22 mouse cellular contexts compared by ENCODE assay signal in the genomic region with DNA sequence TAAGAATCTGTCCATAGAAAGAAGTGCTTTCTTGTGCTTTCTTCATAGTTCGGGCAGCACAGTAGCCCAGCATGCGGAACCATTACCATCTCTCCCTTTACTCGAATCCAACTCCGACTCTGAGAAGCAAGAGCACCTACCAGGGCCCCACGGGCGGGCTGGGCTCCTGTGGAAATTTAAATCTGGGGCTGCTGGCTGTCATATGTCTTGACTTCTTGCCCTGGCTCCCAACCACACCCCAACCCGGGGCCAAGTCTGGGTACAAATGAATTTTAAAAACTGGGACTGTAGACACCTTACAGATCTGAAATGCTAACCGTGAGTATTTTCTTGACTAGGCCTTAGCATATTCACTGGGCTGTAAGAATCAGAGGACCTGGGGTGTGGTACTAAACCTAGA. TPM values are rescaled to one million over a fixed set of nuclear protein-coding genes. Genes with fewer than 3 reads are reported as not detected.
A peak's percentile ranks its signal among the peaks of the same experiment; 100 is the strongest.
DNase-seq lines count a peak whose midpoint lies in the region; ATAC-seq lines count a peak whose summit lies in the region.
"Had no signal": no experiment of that assay in that cellular context is flagged by ENCODE, and none has a peak within 500 bp of the region (broad histone marks: within the 10 kb centered on the region; RNA-seq: fewer than 3 reads in every experiment).

No protein-coding gene starts in this region.

- peak overlapping the region; percentile 27; the same call in 1 of the 2 replicates for H3K9ac ChIP-seq in hindbrain, embryonic 12.5 days
- H3K9ac ChIP-seq in hindbrain, embryonic 11.5 days (ENCODE audit: low read depth, low read length): no peak overlapping the region
- no peak overlapping the region for H3K9ac ChIP-seq in midbrain, embryonic 15.5 days
- H3K9ac ChIP-seq: forebrain, embryonic 13.5 days; forebrain, postnatal 0 days; heart, embryonic 15.5 days; hindbrain, embryonic 15.5 days had no signal

- ATAC-seq in hindbrain, embryonic 12.5 days (ENCODE audit: low FRiP score): no peak
- ATAC-seq in hindbrain, embryonic 11.5 days (ENCODE audit: low FRiP score): no peak
- ATAC-seq in midbrain, embryonic 15.5 days (replicated peaks): no peak
- ATAC-seq: CD4-positive, CD25-positive, alpha-beta regulatory T cell, adult 4 months; forebrain, embryonic 13.5 days had no signal

- no peaks in the 10 kb centered on the region for H3K9me3 ChIP-seq in hindbrain, embryonic 12.5 days (replicated peaks)
- no peaks in the 10 kb centered on the region for H3K9me3 ChIP-seq in hindbrain, embryonic 11.5 days (ENCODE audit: control insufficient read depth, low read length)
- no peaks in the 10 kb centered on the region for H3K9me3 ChIP-seq in midbrain, embryonic 15.5 days
- H3K9me3 ChIP-seq: embryonic facial prominence, embryonic 10.5 days; forebrain, embryonic 13.5 days; G1E; heart, embryonic 15.5 days; hindbrain, embryonic 15.5 days had no signal

- peaks cover 19% of the 10 kb centered on the region for H3K4me1 ChIP-seq in hindbrain, embryonic 12.5 days
- peaks cover 3% of the 10 kb centered on the region for H3K4me1 ChIP-seq in hindbrain, embryonic 11.5 days (replicated peaks; ENCODE audit: control insufficient read depth, insufficient read depth, low read length)
- peaks cover 35% of the 10 kb centered on the region for H3K4me1 ChIP-seq in midbrain, embryonic 15.5 days
- H3K4me1 ChIP-seq: heart, embryonic 15.5 days had no signal

- 77% methylated on average over 8 of the region's 8 CpGs for WGBS in hindbrain, embryonic 12.5 days
- WGBS in hindbrain, embryonic 11.5 days: 75% methylated on average over 8 of the region's 8 CpGs
- 81% methylated on average over 8 of the region's 8 CpGs for WGBS in midbrain, embryonic 15.5 days

- H3K4me2 ChIP-seq in hindbrain, embryonic 12.5 days (replicated peaks): 0 out of 2 replicates have a peak overlapping the region, but pooled peaks have one; percentile 15
- H3K4me2 ChIP-seq in hindbrain, embryonic 11.5 days (replicated peaks; ENCODE audit: low read depth, low read length): no peak overlapping the region
- no peak overlapping the region for H3K4me2 ChIP-seq in midbrain, embryonic 15.5 days
- H3K4me2 ChIP-seq: forebrain, embryonic 13.5 days; heart, embryonic 11.5 days; heart, embryonic 15.5 days; hindbrain, embryonic 15.5 days had no signal

- no peak overlapping the region for H3K4me3 ChIP-seq in hindbrain, embryonic 12.5 days
- H3K4me3 ChIP-seq in hindbrain, embryonic 11.5 days (ENCODE audit: low read depth, low read length): no peak overlapping the region
- H3K4me3 ChIP-seq in midbrain, embryonic 15.5 days: no peak overlapping the region
- H3K4me3 ChIP-seq: forebrain, embryonic 13.5 days; heart, adult 2 months; heart, embryonic 15.5 days; hindbrain, embryonic 15.5 days had no signal

- H3K27ac ChIP-seq in hindbrain, embryonic 12.5 days: no peak overlapping the region
- H3K27ac ChIP-seq in hindbrain, embryonic 11.5 days (ENCODE audit: low read depth, low read length): no peak overlapping the region
- peak overlapping the region; percentile 55 for H3K27ac ChIP-seq in midbrain, embryonic 15.5 days
- H3K27ac ChIP-seq: embryonic facial prominence, embryonic 10.5 days; forebrain, embryonic 13.5 days; heart, adult 2 months; heart, embryonic 15.5 days; hindbrain, embryonic 15.5 days had no signal

- H3K36me3 ChIP-seq in hindbrain, embryonic 12.5 days: no peaks in the 10 kb centered on the region
- no peaks in the 10 kb centered on the region for H3K36me3 ChIP-seq in hindbrain, embryonic 11.5 days (ENCODE audit: control insufficient read depth, insufficient read depth, low read length)
- H3K36me3 ChIP-seq in midbrain, embryonic 15.5 days (replicated peaks): no peaks in the 10 kb centered on the region
- H3K36me3 ChIP-seq: embryonic facial prominence, embryonic 10.5 days; G1E; heart, embryonic 15.5 days; hindbrain, embryonic 15.5 days had no signal

- H3K27me3 ChIP-seq in hindbrain, embryonic 12.5 days: peaks cover 65% of the 10 kb centered on the region
- peaks cover 9% of the 10 kb centered on the region for H3K27me3 ChIP-seq in hindbrain, embryonic 11.5 days (ENCODE audit: control insufficient read depth, insufficient read depth, low read length)
- H3K27me3 ChIP-seq in midbrain, embryonic 15.5 days (replicated peaks): no peaks in the 10 kb centered on the region

- peak; percentile 67 for DNase-seq in cerebellum, adult 11-12 months
- no peak for DNase-seq in cerebellum, postnatal 14 days
- no peak for DNase-seq in hindbrain, embryonic 11.5 days (ENCODE audit: low spot score)
- DNase-seq in cerebellum, adult 9-10 months: peak; percentile 69
- DNase-seq in lung, postnatal 36 days: no peak
- DNase-seq: adrenal gland, adult 8-10 months; adrenal gland, postnatal 36 days; B cell, adult 2 months; forebrain, postnatal 0 days; gastrocnemius, postnatal 14 days; heart, adult 2 months; heart, postnatal 14 days had no signal

RNA-seq across cellular contexts. Expression of a gene that starts 18.6 kb away (rescaled TPM):
- 12.3 and 13.5 TPM in 2 replicates for polyA plus RNA-seq in hindbrain, embryonic 12.5 days (2016; fragmentation: Nextera tagmentation; extraction: Ambion mirVana)
- polyA plus RNA-seq in hindbrain, embryonic 11.5 days (2014; fragmentation: Nextera tagmentation; extraction: Ambion mirVana): 4.6 and 5.6 TPM in 2 replicates
- 20.8 and 21.2 TPM in 2 replicates for polyA plus RNA-seq in midbrain, embryonic 15.5 days (2015; fragmentation: Nextera tagmentation; extraction: Ambion mirVana)
- polyA plus RNA-seq: CD4-positive, CD25-positive, alpha-beta regulatory T cell, adult 4 months; G1E; gonadal fat pad, adult 2 months had no signal

RNA-seq across cellular contexts. Expression of a gene that starts 34.4 kb away (rescaled TPM):
- 57.1 and 57.9 TPM in 2 replicates for polyA plus RNA-seq in hindbrain, embryonic 12.5 days (2016; fragmentation: Nextera tagmentation; extraction: Ambion mirVana)
- 45.8 and 51.0 TPM in 2 replicates for polyA plus RNA-seq in hindbrain, embryonic 11.5 days (2014; fragmentation: Nextera tagmentation; extraction: Ambion mirVana)
- 72.8 and 74.1 TPM in 2 replicates for polyA plus RNA-seq in midbrain, embryonic 15.5 days (2015; fragmentation: Nextera tagmentation; extraction: Ambion mirVana)

Comparison
In these comparisons a context has a peak if more than half of its experiments do, and no peak if none do; other contexts are left out.
1. DNase-seq: peak in cerebellum, adult 11-12 months (single experiment) and cerebellum, adult 9-10 months (single experiment); none in cerebellum, postnatal 14 days (0 of 2), hindbrain, embryonic 11.5 days (single experiment) and lung, postnatal 36 days (single experiment).